Mouse (Mus musculus) neural tube, embryonic 13.5 days (tissue): ENCODE data around the gene Cdc37l1. TPM values are rescaled to one million over a fixed set of nuclear protein-coding genes. Genes with fewer than 3 reads are reported as not detected.

Source experiments
- ATAC-seq: fragments of 200-750 bp; cut with Nextera tagmentation; 2 replicates; pipeline ENCODE4 v1.8.0; 2017; ENCODE audit warnings: low read depth, mild to moderate bottlenecking, moderate TSS enrichment, moderate library complexity
- H3K27ac ChIP-seq: fragments of 300-500 bp; sonication (generic); replicated peaks from 2 replicates; pipeline ENCODE4 v1.5.1; 2015; ENCODE audit warnings: moderate library complexity, mild to moderate bottlenecking, inconsistent platforms
- H3K27me3 ChIP-seq: fragments of 300-500 bp; sonication (generic); 2 replicates; pipeline ENCODE4 v1.6.1; 2015; ENCODE audit warnings: mild to moderate bottlenecking, inconsistent platforms
- H3K36me3 ChIP-seq: fragments of 300-500 bp; sonication (generic); 2 replicates; pipeline ENCODE4 v1.6.1; 2015; ENCODE audit warnings: mild to moderate bottlenecking, inconsistent platforms
- H3K4me1 ChIP-seq: fragments of 300-500 bp; sonication (generic); replicated peaks from 2 replicates; pipeline ENCODE4 v1.6.1; 2015; ENCODE audit warnings: inconsistent platforms
- H3K4me2 ChIP-seq: fragments of 300-500 bp; sonication (generic); 2 replicates; pipeline ENCODE4 v1.6.1; 2015; ENCODE audit warnings: inconsistent platforms, mild to moderate bottlenecking, moderate library complexity
- H3K4me3 ChIP-seq: fragments of 300-500 bp; sonication (generic); 2 replicates; pipeline ENCODE4 v1.5.1; 2015; ENCODE audit warnings: mild to moderate bottlenecking, inconsistent platforms
- H3K9ac ChIP-seq: fragments of 300-500 bp; sonication (generic); 2 replicates; pipeline ENCODE4 v1.6.1; 2015; ENCODE audit warnings: moderate library complexity, mild to moderate bottlenecking, inconsistent platforms
- H3K9me3 ChIP-seq: fragments of 300-500 bp; sonication (generic); 2 replicates; pipeline ENCODE4 v1.6.1; 2016; ENCODE audit warnings: inconsistent platforms
- WGBS: fragments of 180-500 bp; shearing (Covaris S2); methylation state at CpG from one replicate; pipeline ENCODE4 v1.1.7; 2015; 5-methylcytosine and 5-hydroxymethylcytosine counted together
- polyA plus RNA-seq: library from polyadenylated mRNA; unstranded; fragments of >200 nt; fragmentation: Nextera tagmentation; extraction: Ambion mirVana; gene quantifications from 2 replicates; pipeline ENCODE4 v1.2.1, GENCODE M21; 2015

The Cdc37l1 gene
- polyA plus RNA-seq, 1 experiment from 2014 or later: 47.2 TPM

DNA sequence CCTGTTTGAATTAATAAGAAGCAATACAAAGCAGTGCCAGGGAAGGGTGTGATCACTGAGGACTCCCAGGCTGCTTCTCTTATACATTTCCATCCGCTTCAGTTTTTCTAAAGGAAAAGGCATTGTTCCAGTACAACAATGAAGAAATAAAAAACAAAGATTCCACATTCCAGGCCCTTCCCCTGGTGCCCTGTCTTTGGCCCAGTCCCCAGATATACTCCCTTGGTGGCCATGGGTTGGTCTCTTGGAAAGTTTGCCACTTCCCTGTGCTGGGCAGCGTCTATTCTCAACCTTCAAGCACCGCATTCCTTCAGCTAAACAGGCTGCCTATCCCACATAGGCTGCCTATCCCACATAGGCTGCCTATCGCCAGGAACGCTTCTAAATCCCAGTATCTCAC lies 46.9 kb downstream of the Cdc37l1 start:
- Histone ChIP-seq H3K4me2 (no peak overlapping the region), H3K9ac (no peak overlapping the region), H3K36me3 (peaks cover 36% of the 10 kb centered on the region), H3K4me1 (no peaks in the 10 kb centered on the region), H3K27me3 (no peaks in the 10 kb centered on the region), H3K4me3 (no peak overlapping the region), H3K9me3 (no peaks in the 10 kb centered on the region), H3K27ac (no peak overlapping the region)
- no peak for ATAC-seq
- 88% methylated on average over 5 of the region's 5 CpGs for WGBS

- H3K9me3 ChIP-seq: no peaks in the 10 kb centered on the region
- no peak overlapping the region for H3K4me2 ChIP-seq
- H3K9ac ChIP-seq: no peak overlapping the region
- no peak for ATAC-seq
- H3K4me1 ChIP-seq: no peaks in the 10 kb centered on the region
- no peak overlapping the region for H3K27ac ChIP-seq
- WGBS: 94% methylated on average over 10 of the region's 10 CpGs
- H3K4me3 ChIP-seq: no peak overlapping the region
- no peaks in the 10 kb centered on the region for H3K27me3 ChIP-seq
- peaks cover 32% of the 10 kb centered on the region for H3K36me3 ChIP-seq
Measured at GRCm38 (mm10) chr19:29037541-29037940, 47.4 kb downstream of the Cdc37l1 start.

GRCm38 (mm10) chr19:29039334-29039733 lies 49.2 kb downstream of the Cdc37l1 start:
- Histone ChIP-seq H3K27ac (no peak overlapping the region), H3K9ac (no peak overlapping the region), H3K4me1 (peaks cover 4% of the 10 kb centered on the region), H3K4me2 (no peak overlapping the region), H3K4me3 (no peak overlapping the region), H3K9me3 (no peaks in the 10 kb centered on the region), H3K27me3 (no peaks in the 10 kb centered on the region), H3K36me3 (peaks cover 30% of the 10 kb centered on the region; the same call in 1 of the 2 replicates)
- no peak for ATAC-seq

DNA sequence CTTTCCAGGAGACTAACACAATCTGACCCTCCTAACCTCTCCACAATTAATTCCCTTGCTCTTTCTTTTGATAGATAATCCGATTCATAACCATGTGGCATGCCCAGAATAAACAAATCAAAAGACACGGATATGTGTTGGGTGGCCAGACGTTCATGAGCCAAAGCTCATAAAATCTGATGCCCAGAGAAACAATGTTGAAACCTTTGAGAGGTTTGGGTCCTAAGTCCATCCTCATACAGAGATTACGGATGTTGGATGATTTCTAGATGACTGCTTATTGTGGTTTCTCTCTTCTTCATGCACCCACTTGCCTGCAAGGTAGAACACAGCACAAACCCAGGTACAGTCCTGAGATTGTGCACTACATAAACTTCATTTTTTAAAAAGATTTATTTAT lies 50.1 kb downstream of the Cdc37l1 start:
- peaks cover 11% of the 10 kb centered on the region for H3K4me1 ChIP-seq
- peaks cover 24% of the 10 kb centered on the region; the same call in 1 of the 2 replicates for H3K36me3 ChIP-seq
- H3K27ac ChIP-seq: no peak overlapping the region
- H3K4me2 ChIP-seq: no peak overlapping the region
- WGBS: 95% methylated on average over 4 of the region's 4 CpGs
- no peaks in the 10 kb centered on the region for H3K27me3 ChIP-seq
- no peak overlapping the region for H3K4me3 ChIP-seq
- H3K9me3 ChIP-seq: no peaks in the 10 kb centered on the region
- no peak overlapping the region for H3K9ac ChIP-seq
- ATAC-seq: no peak

DNA sequence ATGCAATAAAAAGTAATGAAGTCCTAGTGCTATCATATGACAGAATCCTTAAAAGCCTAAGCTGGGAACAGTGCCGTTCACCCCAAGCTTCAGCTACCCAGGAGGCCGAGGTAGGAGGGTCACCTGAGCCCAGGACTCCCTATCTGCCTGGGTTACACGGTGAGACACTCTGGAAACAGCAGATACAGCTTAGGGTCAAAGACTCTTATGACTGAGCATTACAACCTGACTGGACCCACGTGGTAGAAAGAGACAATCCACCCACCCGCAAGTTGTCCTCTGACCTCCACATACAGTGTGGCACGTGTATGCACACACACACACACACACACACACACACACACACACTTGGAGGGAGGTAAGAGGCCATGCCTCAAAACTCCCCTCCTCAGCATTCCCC lies 52.0 kb downstream of the Cdc37l1 start:
- H3K9ac ChIP-seq: no peak overlapping the region
- no peak overlapping the region for H3K4me3 ChIP-seq
- 81% methylated on average over 6 of the region's 6 CpGs for WGBS
- H3K9me3 ChIP-seq: no peaks in the 10 kb centered on the region
- H3K36me3 ChIP-seq: peaks cover 5% of the 10 kb centered on the region; the same call in 1 of the 2 replicates
- no peaks in the 10 kb centered on the region for H3K27me3 ChIP-seq
- H3K4me1 ChIP-seq: peaks cover 29% of the 10 kb centered on the region
- no peak for ATAC-seq
- H3K4me2 ChIP-seq: no peak overlapping the region
- no peak overlapping the region for H3K27ac ChIP-seq

- H3K4me2 ChIP-seq: no peak overlapping the region
- peaks cover under 1% of the 10 kb centered on the region; the same call in 1 of the 2 replicates for H3K36me3 ChIP-seq
- no peak overlapping the region for H3K4me3 ChIP-seq
- no peak overlapping the region for H3K9ac ChIP-seq
- no peak overlapping the region for H3K27ac ChIP-seq
- ATAC-seq: no peak
- H3K27me3 ChIP-seq: no peaks in the 10 kb centered on the region
- peaks cover 30% of the 10 kb centered on the region for H3K4me1 ChIP-seq
- 87% methylated on average over 9 of the region's 9 CpGs for WGBS
- H3K9me3 ChIP-seq: no peaks in the 10 kb centered on the region
Measured at GRCm38 (mm10) chr19:29042647-29043046, 52.5 kb downstream of the Cdc37l1 start.

DNA sequence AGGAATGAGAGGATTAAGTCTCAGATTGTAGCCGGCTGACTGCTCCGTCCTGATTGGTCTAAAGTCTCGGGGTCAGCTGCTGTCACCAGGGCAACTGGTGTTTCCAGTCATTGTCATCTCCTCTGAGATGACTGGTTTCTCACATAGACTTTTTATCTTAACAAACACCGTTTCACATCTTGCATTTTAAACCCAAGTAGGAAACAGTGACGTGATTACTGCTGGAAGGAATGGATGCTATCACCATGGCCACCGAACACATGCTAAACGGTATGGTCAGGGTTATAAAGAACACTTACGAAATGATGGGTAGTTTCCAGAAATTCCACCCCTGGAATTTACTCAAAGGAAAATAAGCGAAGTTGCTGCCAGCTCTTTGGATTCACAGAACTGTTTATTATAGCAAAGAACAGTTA lies 54.2 kb downstream of the Cdc37l1 start:
- Histone ChIP-seq H3K36me3 (no peaks in the 10 kb centered on the region), H3K27me3 (no peaks in the 10 kb centered on the region), H3K4me3 (no peak overlapping the region), H3K9me3 (no peaks in the 10 kb centered on the region), H3K4me1 (peaks cover 30% of the 10 kb centered on the region), H3K27ac (no peak overlapping the region), H3K9ac (no peak overlapping the region), H3K4me2 (no peak overlapping the region)
- 33% methylated on average over 9 of the region's 9 CpGs for WGBS
- no peak for ATAC-seq

DNA sequence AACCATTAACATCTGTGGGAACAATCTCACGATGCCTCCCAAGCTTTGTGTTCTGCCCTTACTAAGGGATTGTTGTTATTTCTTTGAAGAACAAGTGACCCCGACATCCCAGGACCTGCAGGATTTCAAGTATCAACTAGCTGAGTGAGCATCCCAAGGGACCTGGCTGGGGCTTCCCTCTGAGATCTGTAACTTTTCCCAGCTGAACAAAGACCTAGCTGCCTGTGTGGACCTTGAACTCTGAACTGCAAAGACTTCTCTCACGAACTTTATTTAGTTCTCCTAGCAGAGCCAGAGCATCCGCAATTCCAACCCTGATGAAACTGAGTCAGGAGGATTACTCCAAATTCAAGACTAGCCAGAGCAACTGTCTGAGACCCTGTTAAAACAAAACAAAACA lies 55.2 kb downstream of the Cdc37l1 start:
- no peak overlapping the region for H3K27ac ChIP-seq
- H3K4me2 ChIP-seq: no peak overlapping the region; the same call in 1 of the 2 replicates
- peaks cover 30% of the 10 kb centered on the region for H3K4me1 ChIP-seq
- WGBS: 66% methylated on average over 4 of the region's 4 CpGs
- H3K9me3 ChIP-seq: no peaks in the 10 kb centered on the region
- H3K4me3 ChIP-seq: no peak overlapping the region
- no peak overlapping the region for H3K9ac ChIP-seq
- H3K36me3 ChIP-seq: no peaks in the 10 kb centered on the region
- ATAC-seq: no peak
- H3K27me3 ChIP-seq: no peaks in the 10 kb centered on the region

GRCm38 (mm10) chr19:29045956-29046650 lies 56.0 kb downstream of the Cdc37l1 start:
- H3K4me1 ChIP-seq: peaks cover 30% of the 10 kb centered on the region
- H3K9ac ChIP-seq: 0 out of 2 replicates have a peak overlapping the region, but pooled peaks have one; percentile 22

GRCm38 (mm10) chr19:29046961-29047333 lies 56.8 kb downstream of the Cdc37l1 start:
- Histone ChIP-seq H3K9me3 (no peaks in the 10 kb centered on the region), H3K27ac (no peak overlapping the region), H3K4me1 (peaks cover 30% of the 10 kb centered on the region), H3K27me3 (no peaks in the 10 kb centered on the region), H3K4me3 (peak overlapping the region; percentile 73), H3K36me3 (no peaks in the 10 kb centered on the region), H3K4me2 (peak overlapping the region; percentile 71), H3K9ac (peak overlapping the region; percentile 94)
- 37% methylated on average over 4 of the region's 4 CpGs for WGBS
- no peak for ATAC-seq

More at GRCm38 (mm10) chr19:29045956-29046650, 56.0 kb downstream of the Cdc37l1 start:
- H3K9me3 ChIP-seq: no peaks in the 10 kb centered on the region
- H3K27ac ChIP-seq: no peak overlapping the region
- ATAC-seq: no peak
- no peaks in the 10 kb centered on the region for H3K36me3 ChIP-seq
- H3K27me3 ChIP-seq: no peaks in the 10 kb centered on the region
- H3K4me2 ChIP-seq: peak overlapping the region; percentile 71
- peak overlapping the region; percentile 73 for H3K4me3 ChIP-seq
- 54% methylated on average over 15 of the region's 15 CpGs for WGBS

DNA sequence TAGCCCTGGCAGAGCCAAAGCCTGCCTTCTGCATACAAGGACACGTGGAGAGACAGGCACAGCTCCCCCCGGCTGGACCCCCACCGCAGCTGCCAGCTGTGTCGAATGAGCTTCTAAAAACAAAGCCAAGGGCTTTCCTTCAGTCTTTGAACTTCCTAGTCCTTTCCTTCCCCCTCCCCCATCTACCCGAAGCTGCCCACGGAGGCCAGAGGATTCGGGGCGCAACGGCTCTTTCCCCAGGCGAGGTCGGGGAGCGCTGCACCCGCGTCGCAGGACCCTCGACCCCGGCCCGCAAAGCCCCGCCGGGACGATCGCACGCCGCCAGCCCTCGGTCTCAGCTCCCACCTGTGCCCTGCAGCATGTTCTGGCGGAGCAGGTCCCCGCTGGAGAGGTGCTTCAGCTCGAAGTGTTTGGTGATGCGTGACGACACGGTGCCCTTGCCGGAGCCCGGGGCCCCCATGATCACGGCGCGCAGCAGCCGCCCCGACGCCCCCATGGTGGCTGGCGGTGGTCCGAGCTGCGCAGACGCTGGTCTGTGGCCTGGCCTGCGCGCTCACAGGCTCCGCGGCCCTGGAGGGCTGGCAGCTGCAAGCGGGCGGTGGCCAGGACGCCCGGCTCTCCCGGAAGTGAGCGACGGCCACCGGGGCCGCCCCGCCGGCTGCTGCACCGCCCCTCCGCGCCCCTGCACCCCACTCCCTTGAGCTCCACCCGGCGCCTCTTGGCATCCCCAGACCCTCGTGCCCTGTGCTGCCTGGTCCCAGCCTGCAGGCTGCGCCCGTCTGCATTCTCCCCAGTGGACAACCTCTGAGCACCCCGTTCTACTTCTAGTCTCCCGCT lies 57.4 kb downstream of the Cdc37l1 start, which contains the start of gene Ak3:
Gene Ak3, minus strand, starts transcription at position 628 of the 837 bp plus-strand sequence.
- Histone ChIP-seq H3K4me3 (peak within 1 kb of the TSS; percentile 73), H3K27ac (peak within 1 kb of the TSS; percentile 76)

DNA sequence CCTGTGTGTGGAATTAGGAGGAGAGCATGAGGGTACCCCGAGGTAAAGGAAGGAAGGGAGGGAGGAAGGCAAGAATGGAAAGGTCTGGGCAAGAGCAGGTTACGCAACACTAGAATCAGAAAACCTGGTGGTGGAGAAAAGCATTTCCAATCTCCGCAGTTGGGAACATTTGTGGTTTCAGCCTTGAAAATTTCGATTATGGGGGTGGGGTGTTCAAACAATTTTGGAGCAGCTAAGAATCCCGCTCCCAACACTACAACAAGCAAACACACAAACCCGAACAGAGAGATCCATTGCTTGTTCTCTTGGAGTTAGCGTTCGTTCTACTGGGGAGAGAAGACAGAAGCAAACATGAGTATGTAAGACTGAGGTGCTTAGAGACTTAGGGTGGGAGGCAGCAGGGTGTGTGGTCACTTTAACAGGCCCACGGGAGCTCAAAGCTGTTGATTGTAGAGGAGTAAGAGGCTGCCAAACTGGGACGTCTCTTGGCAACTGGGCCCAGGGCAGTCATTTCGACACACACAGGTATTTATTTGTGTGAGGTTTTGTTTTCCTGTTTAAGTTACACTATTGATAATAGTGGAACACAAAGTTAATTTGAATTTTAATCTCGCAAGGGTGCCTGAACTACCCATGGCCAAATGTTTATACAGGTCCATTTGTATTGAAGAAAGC lies 59.4 kb downstream of the Cdc37l1 start:
- no peak for ATAC-seq
- 83% methylated on average over 12 of the region's 12 CpGs for WGBS

More for the DNA sequence above, 57.4 kb downstream of the Cdc37l1 start, which contains the start of gene Ak3:
- ATAC-seq: peak; percentile 91
- H3K4me1 ChIP-seq: peaks cover 30% of the 10 kb centered on the region
- H3K36me3 ChIP-seq: no peaks in the 10 kb centered on the region
- H3K9me3 ChIP-seq: no peaks in the 10 kb centered on the region
- H3K4me2 ChIP-seq: peak within 1 kb of the TSS; percentile 71
- no peaks in the 10 kb centered on the region for H3K27me3 ChIP-seq
- peak within 1 kb of the TSS; percentile 94 for H3K9ac ChIP-seq
- WGBS: under 1% methylated on average over 67 of the region's 68 CpGs

More for the DNA sequence above, 59.4 kb downstream of the Cdc37l1 start:
- Histone ChIP-seq H3K27me3 (no peaks in the 10 kb centered on the region), H3K4me2 (no peak overlapping the region), H3K4me1 (peaks cover 24% of the 10 kb centered on the region), H3K4me3 (no peak overlapping the region), H3K9me3 (no peaks in the 10 kb centered on the region), H3K9ac (no peak overlapping the region), H3K27ac (no peak overlapping the region), H3K36me3 (no peaks in the 10 kb centered on the region)
